Mouse (Mus musculus) lung, postnatal 14 days (tissue): ENCODE data around the gene 4930407I10Rik.

Source experiments
- DNase-seq: peaks from one replicate; pipeline ENCODE4 v3.0.0; 2021

The 4930407I10Rik gene

DNA sequence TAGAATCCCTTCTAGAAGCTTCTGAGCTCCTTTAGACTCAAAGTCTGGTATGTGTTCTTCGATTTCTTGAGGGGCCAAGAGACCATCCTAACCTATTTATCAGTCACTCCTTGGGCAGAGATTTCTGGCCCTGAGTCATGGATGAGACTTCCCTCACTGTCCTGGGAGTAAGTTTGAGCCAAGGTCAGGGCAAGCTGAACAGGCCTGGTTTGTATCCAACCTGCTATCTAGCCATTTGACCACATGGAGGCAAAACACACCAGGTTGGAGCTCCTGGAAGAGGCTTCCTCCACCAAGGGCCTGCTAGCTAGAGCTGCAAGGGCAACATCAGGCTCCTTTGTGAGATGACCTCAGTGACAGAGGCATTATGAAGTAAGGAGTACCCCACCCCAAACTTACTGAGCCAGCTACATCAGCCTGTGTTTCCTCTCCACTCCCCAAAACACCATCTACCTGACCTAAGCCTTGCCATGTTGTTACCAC, at the start of gene 4930407I10Rik:
Gene 4930407I10Rik, plus strand, starts transcription at position 433 of the 483 bp plus-strand sequence.
- no peak for DNase-seq

DNA sequence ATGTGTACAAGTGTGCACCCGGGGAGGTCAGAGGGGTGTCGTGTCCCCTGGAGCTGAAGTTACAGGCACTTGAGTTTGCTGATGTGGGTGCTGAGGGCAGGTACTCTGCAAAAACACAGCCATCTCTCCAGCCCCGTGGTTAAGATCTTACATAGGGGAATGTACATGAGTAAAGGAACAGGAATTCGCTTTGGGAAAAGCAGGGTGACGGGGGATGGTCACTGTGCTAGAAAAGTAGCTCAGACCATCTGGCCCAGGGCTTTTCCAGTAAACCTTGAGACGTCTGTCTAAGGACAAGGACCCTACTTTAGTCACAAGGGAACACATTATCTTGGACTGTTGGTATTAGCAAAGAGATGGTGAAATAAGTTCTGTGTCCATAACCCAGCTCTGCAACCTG, 47.0 kb upstream of the 4930407I10Rik start:
- no peak for DNase-seq

DNA sequence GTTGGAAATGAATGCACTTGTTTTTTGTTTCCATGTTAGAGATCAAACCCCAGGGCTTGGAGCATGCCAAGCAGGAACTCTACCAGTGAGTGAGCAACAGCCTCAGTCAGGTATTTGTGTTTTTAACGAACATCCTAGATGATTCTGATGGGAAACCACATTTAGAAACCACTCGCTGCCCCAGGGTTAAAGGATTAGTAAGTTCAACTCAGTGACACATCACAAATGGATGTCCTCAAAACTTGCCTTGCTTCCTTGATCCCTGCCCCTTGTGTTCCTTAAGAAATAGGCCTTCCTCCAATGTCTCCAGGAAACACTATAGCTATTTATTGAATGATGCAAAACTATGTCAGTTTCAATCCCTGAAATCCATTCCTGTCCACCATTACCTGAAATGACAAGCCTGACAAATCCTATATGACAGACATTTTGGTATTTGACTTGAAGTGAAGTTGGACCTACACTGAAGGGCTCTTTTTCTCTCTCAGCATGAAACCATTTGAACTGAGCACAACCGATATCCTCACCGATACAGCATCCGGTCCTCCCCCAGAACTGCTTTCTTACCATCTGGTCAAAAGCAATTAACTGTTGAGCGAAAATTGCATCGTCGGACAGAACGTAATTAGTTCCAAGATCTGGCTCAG, 44.1 kb upstream of the 4930407I10Rik start:
- DNase-seq: no peak

DNA sequence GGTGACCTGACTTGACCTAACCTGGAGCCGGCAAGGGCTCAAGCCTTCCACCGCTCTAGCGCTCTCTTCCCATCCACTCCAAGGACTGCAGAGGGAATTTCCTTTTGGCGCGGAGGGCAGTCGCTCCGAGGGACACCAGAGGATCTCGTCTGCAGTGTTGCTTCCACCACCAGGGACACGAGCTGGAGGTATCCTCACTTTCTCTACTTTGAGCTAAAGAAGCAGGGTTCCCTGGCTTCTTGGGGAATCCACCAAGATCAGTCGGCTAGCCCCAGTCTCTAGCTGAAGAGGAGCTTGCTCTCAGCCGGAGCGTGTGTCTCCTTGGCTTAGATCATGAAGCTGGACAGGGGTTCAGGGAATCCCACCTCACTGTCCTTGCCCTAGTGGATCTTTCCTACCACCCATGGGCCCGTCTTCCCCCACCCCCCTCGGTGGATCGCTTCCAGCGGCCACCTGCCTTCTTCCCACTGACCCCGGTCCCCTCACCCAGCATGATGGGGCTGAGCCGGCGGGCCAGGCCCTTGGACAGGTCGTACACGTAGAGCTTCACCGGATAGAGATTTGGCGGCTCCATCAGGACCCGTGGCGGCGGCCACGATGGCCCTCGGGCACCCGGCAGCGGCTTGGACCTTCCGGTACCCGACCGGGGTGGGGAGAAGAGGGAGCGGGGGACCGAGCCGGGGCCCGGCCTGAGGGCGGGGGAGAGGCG, 43.4 kb upstream of the 4930407I10Rik start:
- DNase-seq: peak; percentile 32

DNA sequence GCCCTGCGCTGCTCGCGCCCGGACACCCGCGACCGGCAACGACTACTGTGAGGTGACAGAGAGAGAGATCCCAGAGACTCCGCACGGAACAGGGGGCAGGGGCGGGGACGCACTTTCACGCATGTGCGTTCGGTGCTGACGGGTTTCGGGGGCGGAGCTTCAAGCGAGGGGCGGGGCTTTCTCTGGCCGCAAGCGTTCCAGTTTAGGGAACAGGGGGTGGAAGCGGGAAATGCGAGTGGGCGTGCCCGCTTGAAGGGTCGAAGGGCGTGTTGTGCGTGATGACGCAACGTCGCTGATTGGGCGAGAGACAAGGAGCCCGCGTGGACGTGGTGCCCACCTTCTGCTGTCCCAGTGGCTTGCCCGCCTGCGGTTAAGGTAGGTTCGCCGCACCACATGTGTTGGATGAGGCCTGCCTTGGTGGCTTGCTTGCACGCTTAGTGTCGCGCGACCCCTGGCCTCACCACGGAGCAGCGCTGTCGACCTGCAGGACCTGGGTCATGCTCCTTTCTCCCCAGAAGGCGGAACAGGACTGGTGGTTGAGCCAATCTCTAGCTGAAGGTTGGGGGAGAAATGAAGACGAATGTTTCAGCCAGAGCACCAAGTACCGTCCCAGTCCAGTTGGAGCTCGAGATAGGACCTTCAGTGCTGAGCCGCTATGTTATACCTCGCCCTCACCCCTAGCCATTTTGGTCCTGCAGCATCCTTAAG, 42.7 kb upstream of the 4930407I10Rik start:
- peak; percentile 100 for DNase-seq

DNA sequence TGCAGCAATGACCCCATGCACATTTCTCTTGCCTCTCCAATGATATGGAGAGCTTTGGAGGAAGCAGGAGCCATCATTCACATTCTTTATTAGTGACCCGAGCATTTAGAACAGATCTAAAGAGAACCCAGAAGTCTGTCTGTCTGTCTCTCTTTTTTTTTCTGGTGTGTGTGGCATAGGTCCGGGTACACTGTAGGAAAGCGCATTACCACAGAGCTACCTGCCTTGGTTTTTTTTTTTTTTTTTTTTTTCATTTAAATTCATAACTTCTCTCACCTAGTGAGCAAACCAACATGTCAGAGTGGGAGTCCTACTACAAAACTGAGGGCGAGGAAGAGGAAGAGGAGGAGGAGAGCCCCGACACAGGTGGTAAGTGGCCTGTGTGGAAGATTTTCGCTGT, 42.1 kb upstream of the 4930407I10Rik start:
- no peak for DNase-seq

DNA sequence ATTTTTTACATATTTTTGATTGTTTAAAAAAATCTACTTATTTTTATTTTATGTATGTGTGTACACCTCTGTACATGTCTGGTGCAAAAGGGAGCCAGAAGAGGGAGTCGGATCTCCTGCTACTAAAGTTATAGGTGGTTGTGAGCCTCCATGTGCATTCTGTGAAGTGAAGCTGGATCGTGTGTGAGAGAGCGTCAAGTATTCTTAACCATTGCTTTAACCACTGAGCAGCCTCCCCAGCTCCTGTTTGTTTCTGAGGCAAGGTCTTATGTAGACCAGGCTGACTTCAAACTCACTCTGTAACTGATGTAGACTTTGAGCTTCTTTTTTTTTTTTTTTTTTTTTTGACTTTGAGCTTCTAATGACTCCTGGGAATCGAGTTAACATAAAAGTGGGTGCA, 41.5 kb upstream of the 4930407I10Rik start:
- no peak for DNase-seq

DNA sequence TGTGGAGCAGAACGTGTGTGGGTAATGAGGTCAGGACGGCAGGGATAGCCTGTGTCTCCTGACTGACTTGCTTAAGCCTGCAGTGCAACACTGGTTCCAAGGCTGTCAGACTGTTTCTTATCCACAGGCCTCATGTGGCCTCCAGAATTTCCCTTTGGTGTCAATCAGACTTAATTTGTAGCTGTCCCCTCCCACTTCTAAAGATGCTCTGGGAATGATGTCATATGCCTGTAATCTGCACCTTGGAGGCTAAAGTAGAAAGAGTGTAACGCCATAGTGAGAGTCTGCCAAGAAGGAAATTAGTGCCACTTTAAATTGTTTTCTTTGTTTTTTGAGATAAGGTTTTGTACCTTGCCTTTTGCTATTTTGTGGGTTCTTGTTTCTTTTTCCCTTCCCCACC, 39.7 kb upstream of the 4930407I10Rik start:
- DNase-seq: no peak

DNA sequence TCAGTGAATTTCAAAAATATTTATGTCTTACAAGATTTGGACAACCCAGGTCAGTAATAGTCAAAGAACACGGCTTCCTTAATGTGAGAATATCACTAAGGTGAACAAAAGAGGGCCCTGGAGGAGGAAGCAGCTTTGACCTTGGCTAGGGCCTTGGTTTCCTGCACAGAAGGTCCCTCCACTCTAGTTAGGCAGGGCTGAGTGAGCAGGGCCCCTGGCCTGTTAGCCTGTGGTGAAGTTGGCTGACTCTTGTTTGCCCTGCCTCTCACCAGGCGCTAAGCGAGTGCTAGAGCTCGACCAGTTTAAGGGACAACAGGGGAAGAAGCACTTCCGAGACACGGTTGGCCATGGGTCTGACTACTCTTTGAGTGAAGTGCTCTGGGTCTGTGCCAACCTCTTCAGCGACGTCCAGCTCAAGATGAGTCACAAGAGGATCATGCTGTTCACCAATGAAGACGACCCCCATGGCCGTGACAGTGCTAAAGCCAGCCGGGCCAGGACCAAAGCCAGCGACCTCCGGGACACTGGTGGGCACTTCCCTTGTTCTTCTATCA, 36.3 kb upstream of the 4930407I10Rik start:
- no peak for DNase-seq

DNA sequence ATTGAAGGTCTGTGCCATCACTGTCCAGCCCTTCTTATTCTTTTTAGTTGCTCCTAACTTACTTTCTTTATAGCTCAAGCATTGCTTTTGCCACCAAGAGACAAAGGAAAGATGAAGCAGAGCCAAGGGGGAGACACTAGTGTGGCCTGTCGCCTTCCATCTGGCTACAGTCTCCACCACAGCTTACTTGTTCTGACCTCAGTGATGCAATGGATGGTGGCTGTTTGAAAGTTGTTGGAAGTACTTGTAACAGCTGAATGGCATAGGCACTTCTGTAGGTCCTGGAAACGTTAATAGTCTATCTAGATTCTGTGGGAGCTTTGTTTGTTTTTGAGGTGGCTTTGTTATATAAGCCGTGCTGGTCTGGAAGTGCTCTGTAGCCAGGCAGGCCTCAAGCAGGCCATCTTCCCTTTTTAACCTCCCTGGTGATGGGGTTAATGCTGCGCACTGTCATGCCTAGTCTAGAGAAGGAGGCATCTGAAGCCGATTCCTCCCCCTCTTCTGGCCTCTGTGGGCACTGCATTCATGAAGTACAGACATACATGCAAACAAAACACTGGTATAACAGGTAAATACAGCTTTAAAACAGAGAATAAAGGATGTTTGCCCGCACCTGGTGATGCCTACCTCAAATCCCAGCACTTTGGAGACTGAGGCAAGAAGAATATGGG, 34.9 kb upstream of the 4930407I10Rik start:
- no peak for DNase-seq

DNA sequence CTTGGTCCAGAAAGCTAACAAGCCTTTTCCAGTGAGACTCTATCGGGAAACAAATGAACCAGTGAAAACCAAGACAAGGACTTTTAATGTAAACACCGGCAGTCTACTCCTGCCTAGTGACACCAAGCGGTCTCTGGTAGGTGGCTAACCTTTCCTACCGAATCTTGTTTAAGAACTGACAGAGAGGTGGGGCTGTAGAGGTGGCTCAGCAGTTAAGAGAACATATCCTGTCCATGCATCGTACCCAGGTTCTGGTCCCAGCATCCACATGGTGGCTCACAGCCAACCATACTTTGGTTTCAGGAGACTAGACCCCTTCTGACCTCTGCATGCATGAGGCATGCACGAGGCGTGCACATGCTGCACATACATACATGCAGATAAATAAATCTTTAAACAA, 31.7 kb upstream of the 4930407I10Rik start:
- DNase-seq: no peak

DNA sequence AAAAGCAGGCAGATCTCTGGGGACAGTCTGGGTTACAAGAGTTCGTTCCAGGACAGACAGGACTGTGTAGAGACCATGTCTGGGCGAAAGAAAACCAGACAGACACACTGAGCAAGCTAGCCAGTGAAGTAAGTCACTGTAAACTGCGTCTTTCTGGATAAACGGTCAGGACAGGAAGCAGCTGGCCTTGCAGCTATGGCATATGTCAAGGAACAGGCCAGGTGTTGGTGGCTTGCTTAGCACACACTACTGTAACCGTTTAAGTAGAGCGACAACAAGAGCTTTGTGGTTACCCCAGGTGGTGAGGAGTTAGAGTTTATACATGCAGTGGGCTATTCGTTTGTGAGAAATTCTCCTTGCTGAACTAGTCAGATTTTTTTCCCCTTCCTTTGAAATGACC, 31.2 kb upstream of the 4930407I10Rik start:
- DNase-seq: peak; percentile 4

DNA sequence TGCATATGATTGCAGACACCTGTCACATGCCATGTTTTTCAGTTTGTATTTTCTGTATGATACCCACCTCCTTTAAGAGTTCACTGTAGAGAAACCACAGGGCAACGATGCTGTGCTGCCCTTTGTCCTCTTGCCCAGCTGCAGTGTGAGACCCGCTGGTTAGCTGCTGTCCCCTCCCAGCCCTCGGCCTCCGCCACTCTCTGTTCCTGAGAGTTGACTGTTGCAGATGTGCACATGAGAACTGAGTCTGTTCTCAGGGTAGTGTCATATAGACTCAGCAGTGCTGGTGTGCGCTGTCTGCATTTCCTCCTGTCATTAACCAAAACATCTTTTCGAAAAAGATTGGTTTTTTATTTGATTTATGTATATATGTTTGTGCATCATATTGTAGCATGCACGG, 26.6 kb upstream of the 4930407I10Rik start:
- DNase-seq: no peak

DNA sequence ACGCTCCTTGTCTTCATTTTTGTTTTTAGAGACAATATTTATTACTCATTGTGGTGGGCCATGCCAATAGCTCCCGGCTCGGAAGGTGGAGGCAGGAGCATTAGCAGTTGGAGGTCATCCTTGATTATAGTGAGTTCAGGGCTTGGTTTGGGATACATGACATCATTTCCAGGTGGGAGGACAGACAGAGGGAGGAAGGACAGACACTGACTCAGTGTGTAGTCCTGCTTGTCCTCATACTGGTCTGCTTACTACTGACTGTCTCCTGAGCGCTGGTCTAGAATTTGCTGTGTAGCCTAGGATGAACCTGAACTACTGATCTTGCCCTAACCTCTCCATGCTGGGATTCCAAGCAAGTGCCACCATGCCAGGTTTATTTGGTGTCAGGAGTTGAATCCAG, 25.2 kb upstream of the 4930407I10Rik start, which contains the start of gene Desi1:
Gene Desi1, minus strand, starts transcription at position 101 of the 400 bp plus-strand sequence.
- no peak for DNase-seq

DNA sequence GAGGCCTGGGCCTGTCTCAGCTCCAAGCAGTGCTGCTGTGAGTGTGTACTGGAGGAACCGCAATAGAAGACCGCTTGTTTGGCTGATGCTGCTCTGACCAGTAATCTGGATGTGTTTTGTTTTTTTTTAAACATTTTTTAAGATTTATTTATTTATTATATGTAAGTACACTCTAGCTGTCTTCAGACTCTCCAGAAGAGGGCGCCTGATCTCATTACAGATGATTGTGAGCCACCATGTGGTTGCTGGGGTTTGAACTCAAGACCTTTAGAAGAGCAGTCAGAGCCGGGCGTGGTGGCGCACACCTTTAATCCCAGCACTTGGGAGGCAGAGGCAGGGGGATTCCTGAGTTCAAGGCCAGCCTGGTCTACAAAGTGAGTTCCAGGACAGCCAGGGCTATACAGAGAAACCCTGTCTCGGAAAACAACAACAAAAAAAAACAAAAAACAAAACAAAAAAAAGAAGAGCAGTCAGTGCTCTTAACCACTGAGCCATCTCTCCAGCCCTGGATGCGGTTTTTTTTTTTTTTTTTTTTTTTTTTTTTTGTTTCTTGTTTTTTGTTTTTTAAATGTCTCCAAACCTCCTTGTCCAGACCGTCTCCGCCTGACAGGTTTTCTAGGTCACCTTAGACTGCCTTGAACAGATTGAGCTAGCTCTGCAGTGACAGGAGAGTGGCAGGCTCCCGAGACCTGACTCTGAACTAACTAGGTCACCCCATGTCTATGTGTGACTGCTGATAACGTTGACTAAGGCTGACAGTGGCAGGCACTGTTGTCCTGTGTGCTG, 22.9 kb upstream of the 4930407I10Rik start:
- DNase-seq: peak; percentile 39

DNA sequence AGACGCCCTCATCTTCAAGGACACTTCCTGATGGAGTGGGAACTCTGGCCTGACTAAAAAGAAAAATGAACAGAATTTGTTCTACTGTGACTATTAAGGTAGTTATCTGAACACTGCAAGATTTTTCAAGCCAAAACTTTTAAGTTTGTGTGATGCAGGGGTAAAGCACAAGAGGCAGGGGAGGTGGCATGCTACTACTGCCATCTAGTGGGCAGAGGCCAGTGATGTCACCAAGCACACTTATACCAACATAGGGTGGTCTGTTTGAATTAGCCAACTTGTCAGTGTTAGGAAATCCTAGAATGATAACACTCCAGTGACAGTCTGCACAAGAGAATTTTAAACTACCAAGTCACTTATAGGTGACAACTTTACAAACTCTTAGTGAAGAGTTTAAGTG, 18.3 kb upstream of the 4930407I10Rik start:
- peak; percentile 44 for DNase-seq

DNA sequence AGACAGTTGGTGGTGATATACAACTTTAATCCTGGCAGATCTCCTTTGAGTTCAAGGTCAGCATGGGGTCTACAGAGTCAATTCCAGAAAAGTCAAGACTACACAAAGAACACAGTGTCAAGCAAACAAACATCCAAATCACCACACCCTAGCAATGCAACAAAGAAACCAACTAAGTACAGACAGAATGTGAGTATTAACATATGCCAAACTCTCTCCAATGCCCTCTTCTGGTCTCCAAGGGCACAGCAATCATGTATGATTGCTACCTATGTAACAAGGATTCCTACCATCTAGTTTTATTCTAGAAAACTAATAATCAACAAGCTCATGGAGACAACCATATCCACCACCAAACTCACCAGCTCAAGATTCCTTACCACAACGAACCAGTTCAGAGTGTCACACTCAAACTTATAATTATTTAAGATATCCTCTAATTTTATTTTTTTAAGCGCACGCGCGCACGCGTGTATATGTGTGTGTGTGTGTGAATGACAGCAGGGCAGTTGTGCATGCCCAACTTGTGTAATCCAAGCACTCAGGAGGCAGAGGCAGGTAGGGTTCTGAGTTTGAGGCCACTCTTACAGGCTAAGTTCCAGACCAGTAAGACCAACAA, 14.7 kb upstream of the 4930407I10Rik start:
- peak; percentile 9 for DNase-seq

DNA sequence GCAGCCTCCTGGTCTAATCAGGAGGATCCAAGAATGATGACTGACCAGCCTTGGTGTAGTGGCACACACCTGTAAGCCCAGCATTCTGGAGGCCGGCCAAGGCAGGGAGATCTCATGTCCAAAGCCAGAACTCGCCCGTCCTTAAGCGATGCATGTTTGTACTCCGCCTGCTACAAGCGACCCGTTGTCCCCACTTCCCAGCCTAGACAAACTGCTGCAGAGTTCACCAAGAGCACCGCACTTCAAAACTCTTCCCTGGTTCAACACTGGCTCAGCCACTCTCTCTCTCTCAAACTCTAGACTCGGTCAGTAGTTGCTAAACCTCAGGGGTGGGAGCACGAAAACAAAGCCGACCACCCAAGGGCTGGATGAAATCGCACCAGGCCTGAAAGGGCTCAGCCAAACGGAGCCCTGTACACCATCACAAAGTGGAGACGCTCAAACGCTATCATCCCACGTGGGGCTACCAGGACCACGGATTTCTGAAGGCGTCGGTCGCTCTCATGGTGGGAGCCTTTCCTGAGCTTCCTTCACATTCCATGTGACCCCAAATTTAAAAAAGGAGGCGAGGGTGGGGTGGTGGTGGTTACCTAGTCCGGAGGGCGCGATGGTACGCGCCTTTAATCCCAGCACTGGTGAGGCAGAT, 12.6 kb upstream of the 4930407I10Rik start:
- peak; percentile 4 for DNase-seq

DNA sequence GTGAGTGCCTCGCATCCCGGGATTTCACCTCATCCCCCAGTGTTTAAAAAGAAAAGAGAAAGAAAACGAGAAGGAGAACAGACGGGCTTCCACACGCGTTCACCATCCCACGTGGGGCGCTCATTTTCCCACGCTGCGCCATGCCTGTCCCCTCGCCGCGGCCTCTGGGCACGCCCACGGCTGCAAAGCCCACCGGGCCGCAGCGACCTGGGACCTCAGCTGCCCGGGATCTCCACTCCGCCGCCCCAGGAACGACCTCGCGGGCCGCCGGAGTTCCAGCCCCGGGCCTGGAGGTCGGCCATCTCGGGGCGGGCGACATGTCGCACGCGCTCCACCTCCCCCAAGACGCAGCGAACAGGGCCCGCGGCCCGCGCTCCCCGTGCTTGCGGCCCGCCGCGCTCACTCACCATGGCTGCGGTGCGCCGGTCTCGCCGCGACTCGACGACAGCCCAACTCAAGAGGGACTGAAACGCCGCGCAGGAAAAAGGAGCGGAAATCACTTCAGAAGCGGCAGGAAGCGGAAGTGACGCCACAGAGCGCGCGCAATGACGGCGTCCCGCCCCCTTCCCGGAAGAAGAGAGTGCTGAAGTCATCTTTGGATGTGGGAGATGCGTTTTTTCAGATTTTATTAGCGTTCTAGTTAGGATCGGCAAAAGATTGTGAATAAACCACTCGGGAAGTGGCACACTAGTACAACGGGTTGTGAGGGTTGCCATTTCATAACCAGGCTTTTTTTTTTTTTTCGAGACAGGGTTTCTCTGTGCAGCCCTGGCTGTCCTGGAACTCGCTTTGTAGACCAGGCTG, 11.7 kb upstream of the 4930407I10Rik start, which contains the start of gene Snu13:
Gene Snu13, minus strand, starts transcription at position 519 of the 804 bp plus-strand sequence.
- peak; percentile 95 for DNase-seq

DNA sequence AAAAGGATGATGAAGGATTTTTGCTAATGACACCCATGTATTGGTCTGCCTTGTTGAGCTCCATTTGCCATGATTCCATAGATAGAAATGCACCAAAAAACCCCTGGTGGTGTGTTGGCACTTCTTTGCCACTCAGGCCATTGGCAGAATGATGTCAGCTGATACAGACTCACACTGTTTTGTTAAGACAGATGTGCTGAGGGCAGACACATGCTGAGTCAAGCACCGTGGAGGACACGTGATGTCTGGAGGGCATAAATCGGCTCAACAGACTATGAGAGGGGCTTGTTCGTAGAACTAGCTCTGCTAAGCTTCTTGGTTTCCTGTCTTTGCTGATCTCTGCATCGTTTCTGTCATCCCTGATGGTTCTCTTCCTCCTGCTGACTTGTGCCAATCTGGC, 6.4 kb upstream of the 4930407I10Rik start:
- DNase-seq: no peak
